Mouse (Mus musculus): ENCODE data around the gene Pam. TPM values are rescaled to one million over a fixed set of nuclear protein-coding genes. Genes with fewer than 3 reads are reported as not detected.

Pam gene
- total and polyA plus RNA-seq, 3 experiments, result not detected

GRCm38 (mm10) chr1:97863140-97863539, 232.3 kb downstream of the Pam start:
- Histone ChIP-seq H3K27me3 (ENCODE audit: control insufficient read depth in 1 of 2, insufficient read depth in 2 of 2, low read length in 2 of 2) (no peaks in the 10 kb centered on the region), H3K79me2 (ENCODE audit: control insufficient read depth, insufficient read depth, low read length, poor library complexity) (no peaks in the 10 kb centered on the region), H3K4me1 (ENCODE audit: control insufficient read depth in 1 of 2, insufficient read depth in 2 of 2, low read length in 2 of 2) (no peaks in the 10 kb centered on the region), H3K27ac (ENCODE audit: control insufficient read depth, low read depth, low read length) (no peak overlapping the region), H3K9me3 (replicated peaks; ENCODE audit: insufficient read depth, low read length) (no peaks in the 10 kb centered on the region), H3K36me3 (ENCODE audit: control insufficient read depth in 1 of 2, insufficient read depth in 2 of 2, low read length in 2 of 2) (no peaks in the 10 kb centered on the region), H3K9ac (ENCODE audit: control insufficient read depth, low read depth, low read length, poor library complexity, severe bottlenecking) (no peak overlapping the region), H3K4me3 (ENCODE audit: control insufficient read depth in 1 of 2, insufficient read depth in 1 of 2, low read depth in 2 of 2, low read length in 2 of 2) (no peak overlapping the region)
- no peak for DNase-seq (ENCODE audit: low read depth, low spot score)
- TF ChIP-seq ZNF384 (IDR thresholded peaks at IDR 0.05; ENCODE audit: low read depth, low read length) (no peak), TCF12 (IDR thresholded peaks at IDR 0.05; ENCODE audit: low read depth, low read length) (no peak), ZMIZ1 (IDR thresholded peaks at IDR 0.05; ENCODE audit: low read depth, low read length) (no peak), SIN3A (IDR thresholded peaks at IDR 0.05; ENCODE audit: low read length) (no peak), HCFC1 (IDR thresholded peaks at IDR 0.05; ENCODE audit: low read depth, low read length) (no peak), POLR2AphosphoS2 (IDR thresholded peaks at IDR 0.05; ENCODE audit: low read length) (no peak), GABPA (IDR thresholded peaks at IDR 0.05; ENCODE audit: low read depth, low read length) (no peak), MAZ (IDR thresholded peaks at IDR 0.05; ENCODE audit: low read depth, low read length) (no peak), MYC (IDR thresholded peaks at IDR 0.05; ENCODE audit: low read depth, low read length) (no peak), MEF2A (IDR thresholded peaks at IDR 0.05; ENCODE audit: extremely low read depth, insufficient replicate concordance, low read depth, low read length, poor library complexity, severe bottlenecking) (no peak), NRF1 (IDR thresholded peaks at IDR 0.05; ENCODE audit: insufficient read depth, low read depth, low read length, poor library complexity, severe bottlenecking) (no peak)

DNA sequence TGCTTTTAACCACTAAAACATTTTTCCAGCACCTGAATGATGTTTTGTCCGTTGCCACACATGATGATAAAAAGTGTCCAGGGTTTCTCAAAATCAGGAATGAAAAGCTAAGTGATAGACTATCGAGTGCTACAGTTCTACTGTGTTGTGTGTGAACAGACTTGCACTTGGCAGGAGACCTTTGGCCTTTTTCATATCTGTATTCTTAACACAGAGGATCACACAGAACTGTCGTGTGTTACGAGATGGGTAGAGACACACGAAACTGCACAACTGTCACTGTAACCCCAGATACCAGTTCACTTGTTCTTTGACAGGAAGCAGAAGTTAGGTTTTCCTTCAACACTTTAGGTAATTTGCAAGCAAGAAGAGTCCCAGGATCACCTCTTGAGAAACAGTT, 232.7 kb downstream of the Pam start:
- no peaks in the 10 kb centered on the region for H3K4me1 ChIP-seq (ENCODE audit: control insufficient read depth in 1 of 2, insufficient read depth in 2 of 2, low read length in 2 of 2)
- no peaks in the 10 kb centered on the region for H3K27me3 ChIP-seq (ENCODE audit: control insufficient read depth in 1 of 2, insufficient read depth in 2 of 2, low read length in 2 of 2)
- H3K4me3 ChIP-seq (ENCODE audit: control insufficient read depth in 1 of 2, insufficient read depth in 1 of 2, low read depth in 2 of 2, low read length in 2 of 2), result no peak overlapping the region
- H3K9ac ChIP-seq (ENCODE audit: control insufficient read depth, low read depth, low read length, poor library complexity, severe bottlenecking), result no peak overlapping the region
- TF ChIP-seq TAL1 (IDR thresholded peaks at IDR 0.05; ENCODE audit: low read length) (no peak), MEF2A (IDR thresholded peaks at IDR 0.05; ENCODE audit: extremely low read depth, insufficient replicate concordance, low read depth, low read length, poor library complexity, severe bottlenecking) (no peak), UBTF (IDR thresholded peaks at IDR 0.05; ENCODE audit: borderline replicate concordance, insufficient read depth, low read depth, low read length) (no peak), SMC3 (IDR thresholded peaks at IDR 0.05; ENCODE audit: low read depth, low read length) (no peak), MYC (IDR thresholded peaks at IDR 0.05; ENCODE audit: low read depth, low read length) (no peak), ZMIZ1 (IDR thresholded peaks at IDR 0.05; ENCODE audit: low read depth, low read length) (no peak), CTCF (IDR thresholded peaks at IDR 0.05 in 2 of 3, conservative IDR thresholded peaks at IDR 0.05 in 1 of 3; ENCODE audit: control insufficient read depth in 1 of 3, insufficient read depth in 1 of 3, low read depth in 2 of 3, low read length in 3 of 3, poor library complexity in 1 of 3, severe bottlenecking in 1 of 3) (no peak), GABPA (IDR thresholded peaks at IDR 0.05; ENCODE audit: low read depth, low read length) (no peak), RCOR1 (IDR thresholded peaks at IDR 0.05; ENCODE audit: low read depth, low read length) (no peak), EP300 (IDR thresholded peaks at IDR 0.05; ENCODE audit: low read depth in 1 of 2, low read length in 2 of 2) (no peak), MAFK (IDR thresholded peaks at IDR 0.05; ENCODE audit: borderline replicate concordance, low read depth, low read length) (no peak), CHD1 (IDR thresholded peaks at IDR 0.05; ENCODE audit: low read depth, low read length) (no peak), ZC3H11A (IDR thresholded peaks at IDR 0.05; ENCODE audit: low read depth, low read length) (no peak), ZNF384 (IDR thresholded peaks at IDR 0.05; ENCODE audit: low read depth, low read length) (no peak), SIN3A (IDR thresholded peaks at IDR 0.05; ENCODE audit: low read length) (no peak)
- no peaks in the 10 kb centered on the region for H3K9me3 ChIP-seq (replicated peaks; ENCODE audit: insufficient read depth, low read length)
- H3K79me2 ChIP-seq (ENCODE audit: control insufficient read depth, insufficient read depth, low read length, poor library complexity), result no peaks in the 10 kb centered on the region
- H3K36me3 ChIP-seq (ENCODE audit: control insufficient read depth in 1 of 2, insufficient read depth in 2 of 2, low read length in 2 of 2), result no peaks in the 10 kb centered on the region
- H3K27ac ChIP-seq (ENCODE audit: control insufficient read depth, low read depth, low read length), result no peak overlapping the region
- no peak for DNase-seq (ENCODE audit: low read depth, low spot score)
